Mouse (Mus musculus) liver (tissue): ENCODE results near the gene Noc3l.

ENCODE experiments used
- DNase-seq: peaks from one replicate; pipeline ENCODE4 v3.0.0-alpha.2; 2020; ENCODE audit warnings: mixed read lengths

The Noc3l gene

DNA sequence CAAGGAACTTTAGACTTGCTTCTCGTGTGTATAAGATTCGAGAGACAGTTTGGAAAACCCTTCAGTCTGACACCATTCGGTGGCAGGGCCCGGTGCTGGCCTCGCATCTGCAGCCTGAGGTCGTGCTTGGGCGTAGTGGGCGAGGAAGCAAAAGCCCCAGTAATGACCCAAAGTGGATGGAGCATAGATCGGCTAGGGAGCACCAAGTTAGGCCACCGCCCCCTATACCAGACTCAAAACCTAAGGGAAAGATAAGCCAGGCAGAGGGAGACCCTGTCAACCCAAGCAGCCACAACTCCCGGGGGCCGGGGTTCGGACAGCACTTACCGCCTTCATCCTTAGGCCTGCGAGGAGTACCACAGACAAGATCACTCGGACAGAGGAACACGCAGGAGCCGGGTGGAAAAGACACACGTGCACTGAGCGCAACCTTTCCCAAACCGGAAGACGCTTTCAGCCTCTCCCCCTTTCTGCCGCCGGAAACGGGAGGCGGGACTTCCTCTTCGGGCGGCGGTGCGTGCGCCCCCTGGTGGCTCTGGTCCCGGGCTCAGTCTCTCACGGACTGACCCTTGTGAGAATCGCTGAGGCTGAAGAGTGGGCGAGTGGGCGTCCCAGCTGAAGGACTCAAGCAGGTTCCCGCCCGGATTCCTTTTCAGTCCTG is at the start of gene Noc3l:
Gene Noc3l, minus strand, starts transcription at position 472 of the 661 bp plus-strand sequence.
- peak; percentile 95 for DNase-seq

DNA sequence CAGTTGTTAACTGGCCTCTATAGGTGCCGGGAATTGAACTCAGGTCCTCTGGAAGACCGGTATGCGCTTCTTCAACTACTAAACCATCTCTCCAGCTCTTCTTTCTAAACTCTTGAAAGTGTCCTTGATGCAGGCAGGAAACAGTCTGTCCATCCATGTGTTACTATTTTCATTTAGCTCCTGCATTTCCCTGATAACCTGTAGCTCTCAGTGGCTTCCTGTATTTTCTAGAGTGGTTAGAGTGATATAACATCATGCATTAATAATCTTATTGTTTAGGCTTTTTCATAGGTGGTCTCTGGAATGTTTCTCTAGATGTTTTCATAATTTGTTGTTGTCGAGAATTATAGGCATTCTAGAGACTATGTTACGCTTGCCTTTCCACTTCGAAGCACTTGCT is 43.5 kb upstream of the Noc3l start:
- DNase-seq, result no peak

DNA sequence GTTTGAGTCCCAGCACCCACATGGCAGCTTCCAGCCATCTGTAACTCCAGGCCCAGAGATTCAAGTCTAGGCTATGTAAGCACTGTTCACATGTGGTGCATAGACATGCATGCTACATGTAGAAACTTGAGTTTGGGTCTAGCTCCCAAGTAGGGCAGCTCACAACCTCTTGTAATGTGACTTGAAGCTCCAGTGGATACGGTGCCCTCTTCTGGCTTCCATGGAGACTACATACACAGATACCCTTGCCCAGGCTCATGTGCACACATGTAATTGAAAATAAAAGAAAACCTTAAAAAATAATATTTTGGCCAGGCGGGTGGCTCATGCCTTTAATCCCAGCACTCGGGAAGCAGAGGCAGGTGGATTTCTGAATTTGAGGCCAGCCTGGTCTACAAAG is 39.2 kb upstream of the Noc3l start:
- peak; percentile 7 for DNase-seq

DNA sequence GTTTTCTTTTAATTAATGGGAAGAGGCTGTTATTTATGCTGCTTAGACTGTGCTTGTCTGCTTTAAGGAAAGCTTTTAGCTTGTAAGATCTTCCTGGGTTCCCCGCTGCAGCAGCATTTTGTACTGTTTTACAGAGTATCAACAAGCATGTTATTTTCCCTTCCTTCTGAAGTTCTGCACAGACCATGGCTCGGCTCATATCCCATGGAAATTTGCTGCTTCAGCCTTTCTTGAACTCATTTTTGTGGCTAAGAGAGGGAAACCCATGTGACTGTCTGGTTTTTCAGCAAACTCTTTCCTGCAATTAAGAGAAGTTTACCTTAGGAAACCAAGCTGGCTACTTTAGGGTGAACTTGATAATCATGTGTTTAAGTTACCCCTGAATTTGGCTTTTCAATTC is 27.3 kb upstream of the Noc3l start:
- DNase-seq, result no peak

DNA sequence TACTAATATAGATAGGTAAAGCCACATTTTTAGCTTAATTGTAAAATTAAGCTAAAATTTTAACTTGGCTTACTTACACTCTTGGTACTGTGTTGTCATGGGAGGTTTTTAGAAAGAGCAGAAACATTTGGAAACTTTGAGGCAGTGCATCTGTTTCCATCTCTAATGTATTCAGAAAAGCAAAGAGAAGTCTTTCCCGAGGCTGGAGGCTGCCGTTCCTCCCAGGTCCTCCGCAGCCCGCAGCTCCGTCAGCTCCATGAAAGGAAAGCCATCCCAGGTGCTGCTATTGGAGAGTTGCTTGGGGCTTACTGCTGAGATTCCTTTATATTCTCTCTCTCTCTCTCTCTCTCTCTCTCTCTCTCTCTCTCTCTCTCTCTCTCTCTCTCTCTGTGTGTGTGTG is 25.8 kb upstream of the Noc3l start:
- no peak for DNase-seq

DNA sequence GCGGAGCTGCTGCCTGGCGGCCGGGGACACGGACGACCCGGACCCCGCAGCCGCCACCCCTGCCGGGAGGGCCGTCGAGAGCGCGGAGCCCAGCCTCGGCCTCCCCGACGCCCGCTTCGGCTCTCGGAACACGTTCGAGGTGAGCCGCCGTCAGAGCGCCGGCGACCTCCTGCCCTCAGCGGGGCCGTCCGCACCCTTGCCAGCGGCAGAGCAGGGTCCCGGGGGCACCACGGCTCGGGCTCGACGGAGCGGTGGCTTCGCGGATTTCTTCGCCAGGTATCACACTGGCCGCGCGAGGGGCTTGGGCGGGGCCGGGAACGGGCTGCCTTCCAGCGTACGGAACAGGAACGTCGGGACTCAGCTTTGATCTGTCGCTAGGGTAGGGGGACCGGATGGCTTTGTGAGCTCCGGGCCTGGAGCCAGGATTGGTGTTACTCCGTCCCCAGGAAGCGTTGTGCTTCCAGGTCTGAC is 18.2 kb upstream of the Noc3l start:
- peak; percentile 71 for DNase-seq

DNA sequence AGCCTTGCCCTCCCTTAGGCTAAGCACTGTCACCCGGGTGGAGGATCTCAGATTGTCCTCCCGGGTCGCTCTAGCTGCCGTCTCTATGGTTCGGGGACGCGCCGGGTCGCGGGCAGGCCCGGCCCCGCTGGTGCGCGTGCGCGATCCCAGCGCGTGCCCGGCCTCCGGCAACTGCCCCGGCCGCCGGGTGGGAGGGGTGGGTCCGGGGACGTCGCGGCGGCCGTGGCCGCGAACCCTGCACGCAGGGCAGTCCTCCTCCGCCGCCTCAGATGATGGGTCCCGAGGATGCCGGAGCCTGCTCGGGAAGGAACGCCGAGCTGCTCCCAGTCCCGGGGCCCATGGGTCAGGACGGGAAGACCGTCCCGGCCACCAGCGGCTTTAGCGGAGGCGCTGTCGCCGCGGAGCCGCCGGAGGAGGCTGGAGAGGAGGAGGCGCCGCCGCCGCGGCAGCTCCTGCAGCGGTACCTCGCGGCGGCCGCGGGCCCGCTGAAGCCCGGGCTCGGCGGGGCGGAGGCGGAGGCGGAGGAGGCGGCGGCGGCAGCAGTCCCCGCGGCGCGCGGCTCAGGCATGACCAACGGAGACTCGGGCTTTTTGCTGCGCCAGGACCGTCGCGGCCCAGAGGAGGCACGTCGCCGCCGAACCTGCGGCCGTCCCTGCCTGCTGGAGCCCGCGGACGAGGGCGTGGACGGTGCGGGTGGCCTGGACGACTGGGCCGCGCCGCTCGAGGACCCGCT is 17.6 kb upstream of the Noc3l start, which contains the start of gene Tbc1d12:
Gene Tbc1d12, plus strand, starts transcription at position 142 of the 733 bp plus-strand sequence.
- peak; percentile 93 for DNase-seq

DNA sequence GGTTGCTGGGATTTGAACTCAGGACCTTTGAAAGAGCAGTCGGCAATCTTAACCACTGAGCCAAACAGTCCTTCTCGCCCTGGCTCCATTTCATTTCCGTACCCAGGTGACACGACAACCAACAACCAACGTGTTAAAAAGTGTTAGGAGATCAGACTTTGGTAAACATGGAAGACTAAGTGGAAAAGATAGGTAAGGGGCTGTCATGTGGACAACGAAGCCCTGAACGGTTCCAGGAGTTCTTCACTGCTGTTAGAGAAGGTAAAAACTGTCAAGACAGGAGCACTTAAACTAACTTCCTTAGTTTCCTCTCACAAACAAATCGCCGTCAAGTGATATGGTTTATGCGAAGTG is 17.0 kb upstream of the Noc3l start:
- DNase-seq, result no peak

DNA sequence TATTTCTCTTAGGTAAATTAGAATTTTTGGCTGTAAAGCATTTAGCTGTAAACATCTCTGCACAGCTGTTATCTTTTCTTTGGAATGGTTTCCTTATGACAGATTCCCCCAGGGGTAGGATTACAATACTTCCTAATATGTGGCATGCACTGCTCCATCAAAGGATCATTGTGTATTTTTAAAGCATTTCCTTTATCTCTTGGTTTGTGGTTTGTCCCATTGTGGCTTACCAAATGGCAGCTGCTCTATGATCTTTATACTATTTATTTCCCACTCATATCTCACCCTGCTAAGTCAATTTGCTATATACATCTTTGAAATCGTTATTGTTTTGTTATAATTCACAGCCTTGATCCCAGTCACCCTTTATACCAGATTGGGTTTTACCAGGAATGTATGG is 14.2 kb upstream of the Noc3l start:
- DNase-seq, result no peak

DNA sequence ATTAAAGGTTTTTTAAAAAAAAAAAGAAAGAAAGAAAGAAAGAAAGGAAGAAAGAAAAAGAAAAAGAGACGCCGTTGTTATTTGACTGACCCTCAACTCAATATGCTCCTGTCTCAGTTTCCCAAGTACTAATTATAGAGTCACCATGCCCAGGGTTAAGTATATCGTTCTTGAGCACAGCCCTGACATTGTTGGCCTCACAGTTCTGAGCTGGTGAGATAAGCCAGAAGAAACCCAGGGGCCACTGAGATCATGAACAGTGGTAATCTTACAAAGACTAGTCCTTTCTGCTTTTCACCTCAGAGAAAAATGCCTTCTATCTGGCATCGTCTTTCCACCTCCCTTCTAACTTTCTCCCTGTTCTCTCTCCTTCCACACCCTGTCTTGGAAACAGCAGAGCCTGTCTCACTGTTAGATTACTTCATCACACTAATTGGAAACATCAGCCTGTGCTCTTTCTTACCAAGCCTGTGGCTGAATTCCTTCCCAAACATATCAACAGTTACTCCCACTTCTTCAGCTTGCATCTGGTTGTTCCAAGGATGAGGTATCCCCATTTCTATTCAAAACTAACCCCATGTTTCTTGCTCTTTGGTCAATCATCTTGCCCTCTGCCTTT is 1.3 kb upstream of the Noc3l start:
- peak; percentile 80 for DNase-seq

DNA sequence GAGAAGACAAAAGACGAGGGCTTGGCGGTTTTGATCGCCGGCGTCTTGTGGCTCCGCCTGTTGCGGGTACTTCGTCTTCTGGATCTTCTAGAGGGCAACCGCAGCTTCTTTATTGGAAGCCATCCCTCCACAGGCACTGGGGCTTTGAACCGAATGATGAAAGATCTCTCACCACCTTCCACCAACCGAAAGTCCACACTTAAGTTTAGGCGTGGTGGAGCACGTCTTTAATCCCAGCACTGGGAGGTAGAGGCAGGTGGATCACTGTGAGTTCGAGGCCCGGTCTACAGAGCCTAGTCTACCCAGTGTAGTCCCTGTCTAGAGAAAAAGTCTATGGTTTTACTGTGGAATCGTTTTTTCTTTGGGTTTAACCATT is 378 bp upstream of the Noc3l start:
- DNase-seq, result no peak

DNA sequence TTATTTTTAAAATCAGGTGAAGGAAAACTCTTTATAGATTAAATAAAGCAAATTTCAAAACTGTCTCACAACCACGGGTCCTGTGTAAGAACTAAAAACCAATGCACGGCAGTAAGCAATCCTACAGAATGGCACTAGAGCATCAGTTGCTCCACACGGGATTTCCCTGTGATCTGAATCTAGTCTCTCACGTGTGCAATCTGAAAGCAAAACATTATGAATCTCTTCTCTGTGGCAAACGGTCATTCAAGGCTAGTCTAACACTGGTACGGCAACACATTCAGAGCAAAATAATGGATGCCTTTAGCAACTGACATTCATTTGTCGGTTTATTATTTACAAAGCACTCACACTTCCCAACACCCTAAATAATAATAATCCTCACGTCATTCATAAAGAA is 846 bp downstream of the Noc3l start:
- DNase-seq, result no peak

DNA sequence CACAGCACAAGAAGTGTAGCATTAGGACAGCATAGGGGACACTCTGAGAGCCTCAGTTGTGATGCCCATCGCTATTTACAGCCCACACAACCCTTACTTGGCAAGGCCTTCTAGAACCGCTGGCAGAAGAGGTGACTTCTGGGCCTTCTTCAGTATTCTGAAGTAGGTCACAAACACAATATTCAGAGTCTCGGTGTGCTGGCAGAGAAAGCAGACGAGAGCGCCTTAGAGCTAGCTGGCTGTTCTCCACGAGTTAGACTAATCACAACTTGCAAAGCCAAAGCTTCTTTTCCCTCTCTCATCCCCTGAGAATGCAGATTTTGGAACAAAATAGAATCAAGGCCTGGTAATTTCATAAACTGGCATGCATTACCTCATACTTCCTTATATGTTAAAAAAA is 20.2 kb downstream of the Noc3l start:
- no peak for DNase-seq

DNA sequence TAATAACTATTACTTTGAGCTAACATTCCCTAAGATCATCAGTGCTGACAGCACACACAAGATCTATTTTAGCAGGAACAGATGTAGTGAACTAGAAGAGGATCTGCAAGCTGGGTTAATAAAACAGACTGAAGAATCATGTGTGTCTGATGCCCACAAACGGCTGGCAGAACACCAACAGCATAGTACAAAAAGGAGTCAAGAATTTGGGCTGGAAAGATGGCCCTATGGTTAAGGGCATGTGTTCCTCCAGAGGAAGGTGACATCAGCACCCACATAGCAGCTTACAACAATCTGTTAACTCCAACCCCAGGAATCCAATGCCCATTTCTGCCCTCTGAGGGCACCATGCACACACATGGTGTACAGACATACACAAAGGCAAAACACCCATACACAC is 20.7 kb downstream of the Noc3l start:
- DNase-seq, result no peak

DNA sequence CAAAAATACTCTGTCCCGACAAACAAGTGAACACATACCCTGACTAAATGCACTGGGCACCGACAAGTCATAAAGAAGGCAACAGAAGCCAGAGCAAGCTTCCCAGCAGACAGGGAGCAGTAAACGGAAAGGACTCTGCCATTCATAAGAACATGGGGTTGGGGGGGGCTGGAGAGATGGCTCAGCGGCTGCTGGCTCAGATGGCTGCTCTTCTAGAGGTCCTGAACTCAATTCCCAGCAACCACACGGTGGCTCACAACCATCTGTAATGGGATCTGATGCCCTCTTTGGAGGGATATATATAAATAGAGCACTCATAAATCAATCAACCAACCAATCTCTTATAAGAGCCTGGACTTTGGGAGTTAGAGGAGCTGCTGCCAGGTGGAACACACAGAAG is 22.5 kb downstream of the Noc3l start:
- no peak for DNase-seq

DNA sequence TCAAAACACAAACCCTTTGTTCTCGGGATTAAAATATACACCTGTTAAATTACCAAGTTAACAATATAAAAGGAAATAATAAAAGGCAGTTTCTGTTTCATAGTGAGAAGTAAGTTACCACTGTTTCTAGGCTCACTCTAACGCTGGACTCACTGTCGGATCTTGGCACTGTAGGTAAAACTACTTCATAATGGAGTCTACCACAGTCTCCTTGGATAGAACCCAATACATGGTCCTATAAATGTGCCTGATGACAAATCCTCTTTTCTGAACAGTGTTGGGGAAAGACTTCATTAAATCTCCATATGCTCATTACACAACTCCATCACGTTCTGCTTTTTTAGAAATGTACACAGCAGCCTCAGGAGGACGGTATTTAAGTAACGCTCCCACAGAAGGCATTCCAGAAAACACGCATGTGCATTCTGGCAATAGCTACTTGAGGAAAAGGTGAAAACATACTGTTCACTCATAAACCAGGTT is 25.4 kb downstream of the Noc3l start:
- no peak for DNase-seq

DNA sequence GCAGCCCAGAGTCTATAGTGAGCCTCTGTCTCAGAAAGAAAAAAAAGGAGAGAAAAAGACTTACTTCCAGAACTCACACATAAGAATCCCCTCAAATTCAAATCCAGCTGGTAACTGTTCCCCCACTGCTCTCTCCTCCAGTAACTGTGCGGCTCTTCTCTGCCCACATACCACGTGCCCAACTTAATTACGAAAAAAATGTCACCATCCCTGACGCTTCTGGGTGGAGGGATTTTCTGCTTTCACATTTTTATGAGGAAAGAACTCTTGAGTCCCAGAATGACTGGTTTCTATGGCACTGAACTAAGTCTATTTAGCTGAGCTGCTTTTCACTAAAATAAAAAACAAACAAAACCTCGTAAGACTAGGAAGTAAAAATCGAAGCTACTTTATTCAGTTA is 31.3 kb downstream of the Noc3l start:
- no peak for DNase-seq

DNA sequence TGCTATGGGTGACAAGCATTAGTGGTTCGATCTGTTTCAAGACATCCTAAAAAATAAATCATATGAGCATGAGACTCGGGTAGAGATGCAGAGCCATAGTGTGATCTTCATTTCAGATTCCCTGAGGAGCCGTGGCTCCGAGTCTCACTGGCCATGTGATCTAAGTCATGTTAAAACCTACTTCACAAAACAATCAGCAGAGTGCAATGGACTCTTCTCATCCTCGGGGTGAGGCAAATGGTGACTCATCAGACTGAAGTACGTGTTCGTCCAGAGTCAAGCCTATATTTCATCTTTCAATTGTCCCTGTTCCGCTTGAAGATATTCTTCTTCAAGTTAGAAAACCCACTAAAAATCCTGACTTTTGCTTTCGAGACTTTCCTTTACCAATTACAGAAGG is 35.5 kb downstream of the Noc3l start:
- DNase-seq, result no peak

DNA sequence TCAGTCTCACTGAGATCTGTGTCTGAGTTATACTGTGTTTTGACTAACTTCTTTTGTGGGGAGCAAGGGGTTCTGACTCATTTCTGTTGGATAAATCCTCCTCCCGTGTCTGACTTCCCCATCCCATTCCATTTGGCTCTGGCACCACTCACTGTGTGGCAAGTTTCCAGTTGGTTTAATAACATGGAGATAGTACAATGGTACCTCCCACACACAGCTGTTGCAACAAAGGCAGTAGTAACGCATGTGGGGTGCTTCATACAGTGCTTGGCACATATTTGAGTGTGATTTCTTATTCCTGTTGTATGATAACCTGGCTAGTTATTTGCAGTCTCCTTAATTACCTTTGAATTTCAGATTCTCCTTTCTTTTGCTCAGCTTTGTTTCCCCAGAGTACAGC is 40.2 kb downstream of the Noc3l start:
- no peak for DNase-seq

DNA sequence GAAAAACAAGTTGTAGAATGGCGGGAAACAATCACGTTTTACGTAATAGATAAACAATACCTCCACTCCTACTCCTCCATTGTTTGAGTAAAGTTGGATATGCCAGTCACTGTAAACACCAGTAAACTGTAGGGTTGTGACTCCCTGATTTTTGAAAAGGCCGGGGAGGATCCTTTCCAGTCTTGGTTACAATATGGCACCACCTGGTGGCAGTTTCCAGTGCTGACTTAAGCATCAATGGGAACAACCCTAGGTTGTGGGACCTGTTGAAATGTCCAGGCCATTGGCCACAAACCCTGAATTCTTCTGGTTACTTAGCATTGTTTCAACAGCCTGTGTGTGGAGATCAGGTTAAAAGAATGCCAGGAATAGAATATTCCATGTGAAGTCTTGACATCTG is 43.5 kb downstream of the Noc3l start:
- peak; percentile 11 for DNase-seq

DNA sequence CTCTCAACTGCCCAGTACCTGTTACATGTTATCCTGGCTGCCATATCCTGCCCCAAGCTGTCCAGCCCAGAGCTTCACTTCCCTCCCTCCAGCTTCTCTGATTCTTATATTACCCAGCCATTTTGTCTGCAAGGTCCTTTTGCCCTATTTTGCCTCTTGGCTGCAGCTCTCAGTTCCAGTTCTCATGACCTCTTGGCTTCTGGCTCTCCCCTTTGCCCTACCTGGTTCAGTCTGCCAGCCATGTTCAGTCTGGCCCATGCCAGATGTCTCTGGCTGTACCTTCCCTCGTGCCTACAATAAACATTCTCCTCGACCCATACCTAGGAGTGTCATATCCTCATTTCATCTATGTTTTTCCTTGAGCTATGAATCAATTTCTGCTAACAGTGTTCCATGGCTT is 52.7 kb downstream of the Noc3l start:
- no peak for DNase-seq

DNA sequence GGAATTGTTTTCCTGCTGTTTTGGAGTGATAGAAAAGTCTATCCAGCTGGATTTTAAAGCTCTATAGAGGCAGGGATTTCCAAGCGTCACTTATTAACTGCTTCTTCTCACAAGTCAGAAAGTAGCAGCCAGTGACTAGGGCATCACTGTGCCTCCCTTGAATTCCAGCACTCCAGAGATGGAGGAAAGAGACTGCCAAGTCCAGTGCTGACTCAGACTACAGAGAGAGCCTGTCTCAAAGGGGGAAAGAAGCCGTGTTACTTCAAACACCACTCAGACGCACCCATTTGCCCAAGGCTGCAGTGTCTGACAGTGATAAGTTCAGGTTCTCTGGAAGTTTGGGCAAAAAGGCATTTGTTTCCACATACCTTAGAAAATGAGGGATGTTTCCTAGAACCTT is 58.6 kb downstream of the Noc3l start:
- DNase-seq, result no peak

DNA sequence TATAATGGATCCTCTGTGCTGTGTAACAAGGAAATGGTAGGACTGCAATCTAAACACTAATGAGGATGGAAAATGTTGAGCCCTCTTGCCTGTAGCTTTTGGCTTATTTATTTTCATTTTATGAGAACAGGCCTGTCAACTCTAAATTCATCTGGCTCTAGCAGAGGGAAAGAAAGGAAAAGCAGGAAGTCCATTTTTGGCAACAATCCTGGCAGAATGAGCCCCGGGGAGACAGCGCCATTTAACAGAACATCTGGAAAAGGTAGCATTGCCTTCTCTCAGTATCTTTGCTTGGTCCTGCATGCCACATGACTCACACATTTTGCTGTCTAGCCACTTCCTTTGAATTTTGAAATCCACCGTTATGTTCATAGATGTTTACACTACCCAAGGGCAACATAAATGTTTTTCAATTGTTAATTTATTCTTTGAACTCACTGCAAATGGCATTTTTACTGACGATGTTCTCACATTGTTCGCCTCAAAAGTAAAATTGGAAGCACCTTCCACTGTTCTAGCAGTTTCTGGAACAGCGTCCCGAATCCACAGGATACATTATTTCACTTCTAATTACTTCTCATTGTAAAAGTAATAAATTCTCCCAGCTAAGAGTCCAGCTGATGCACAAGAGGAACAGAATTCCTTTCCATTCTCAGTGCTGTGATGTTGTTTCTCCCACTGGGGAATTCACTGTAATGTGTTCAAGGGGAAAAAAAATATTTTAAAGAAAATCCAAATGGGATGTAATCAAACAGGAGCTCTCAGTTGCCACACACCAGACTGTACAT is 60.2 kb downstream of the Noc3l start:
- no peak for DNase-seq
